Mouse (Mus musculus) megakaryocyte-erythroid progenitor cell, adult 5-6 weeks (primary cell): ENCODE measurements around the gene Olfr959. TPM values are rescaled to one million over a fixed set of nuclear protein-coding genes. Genes with fewer than 3 reads are reported as not detected.

Source experiments
- ATAC-seq: replicated peaks from 2 replicates; pipeline ENCODE4 v1.8.0; 2016; ENCODE audit warnings: mild to moderate bottlenecking, inconsistent platforms; ENCODE audit not compliant: severe bottlenecking, poor library complexity, low FRiP score, low TSS enrichment
- total RNA-seq, 2 experiments: library from RNA; stranded (forward) in 1 of 2; stranded (reverse) in 1 of 2; fragments of 200-1000, 215-1000 nt in 1 of 2; fragments of >200 nt in 1 of 2; fragmentation: Nextera tagmentation in 1 of 2; gene quantifications; 2 replicates each; pipeline ENCODE4 v1.2.3; 2014 to 2017

Gene Olfr959
- not detected in 2 replicates for total RNA-seq (2014; fragmentation: Nextera tagmentation)
- total RNA-seq (2017): not detected in 2 replicates

DNA sequence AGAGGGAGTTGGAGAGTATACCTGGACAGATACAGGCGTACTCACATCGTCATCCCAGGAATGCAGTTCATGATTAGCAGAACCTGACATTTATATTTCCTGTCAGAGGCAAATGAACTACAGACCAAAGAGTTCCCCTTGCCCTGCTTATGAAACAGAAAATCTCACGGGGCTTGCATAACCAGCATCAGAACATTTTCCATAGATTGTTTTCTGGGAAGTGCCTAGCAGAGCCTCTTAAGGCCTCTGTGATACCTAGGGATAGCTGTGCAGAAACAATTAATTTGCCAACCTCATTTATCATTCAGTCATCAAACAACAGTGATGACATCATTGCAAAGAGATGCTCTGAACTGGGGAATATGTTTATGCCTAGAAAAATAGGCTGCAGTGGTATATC lies at the start of gene Olfr959:
Gene Olfr959 (minus strand): TSS at position 101 of the 400 bp plus-strand sequence.
- no peak for ATAC-seq

DNA sequence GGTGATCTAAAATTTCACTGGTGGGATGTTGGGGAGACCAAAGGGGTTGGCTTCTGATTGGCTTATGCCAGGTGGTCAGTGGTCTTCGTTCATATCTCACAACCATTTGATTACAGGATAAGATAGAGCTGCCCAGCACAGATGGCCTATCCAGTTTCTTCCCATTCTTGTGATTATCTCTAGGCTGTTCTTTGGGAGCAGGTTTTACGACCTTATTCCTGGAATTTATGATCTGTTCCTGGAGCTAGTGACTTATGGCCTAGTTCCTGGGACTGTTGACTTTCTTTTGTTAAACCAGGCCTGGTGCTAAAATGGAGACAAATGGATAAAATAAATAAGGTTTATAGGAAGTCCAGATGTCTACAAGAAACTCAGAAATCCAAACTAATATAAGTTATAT lies 49.3 kb upstream of the Olfr959 start:
- no peak for ATAC-seq

DNA sequence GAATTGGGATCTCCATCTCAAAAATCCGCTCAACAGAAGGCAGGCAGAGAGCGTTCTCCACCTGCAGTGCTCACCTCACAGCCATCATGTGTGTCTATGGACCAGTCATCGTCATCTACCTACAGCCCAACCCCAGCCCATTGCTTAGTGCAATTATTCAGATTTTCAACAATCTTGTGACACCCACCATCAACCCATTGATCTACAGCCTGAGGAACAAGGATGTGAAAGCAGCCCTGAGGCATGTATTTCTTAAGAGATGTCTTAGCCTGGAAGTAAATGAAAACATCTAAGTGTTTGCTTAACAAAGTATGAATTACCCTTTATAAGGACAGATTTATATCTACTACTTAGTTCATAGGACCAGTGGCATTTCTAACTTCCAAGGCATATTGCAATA lies 48.4 kb upstream of the Olfr959 start:
- no peak for ATAC-seq

DNA sequence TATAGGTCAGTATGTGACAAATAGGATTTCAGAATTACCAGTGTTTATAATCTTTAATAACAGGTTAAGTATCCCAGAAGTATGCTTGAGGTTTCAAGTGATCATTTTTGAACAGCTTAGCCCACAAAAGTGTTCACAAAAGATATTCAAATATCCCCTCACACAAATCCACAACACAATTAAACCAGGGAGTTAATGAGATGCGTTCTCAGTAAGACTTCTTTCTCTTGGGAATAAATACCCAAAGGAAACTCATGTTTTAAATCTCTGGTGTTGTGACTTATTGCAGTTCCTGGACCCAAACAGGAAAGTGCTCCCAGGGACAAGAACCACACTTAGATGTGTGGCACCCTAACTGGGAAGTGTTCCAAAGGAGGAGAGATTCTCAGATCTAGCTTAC lies 45.7 kb upstream of the Olfr959 start, which contains the start of gene Olfr960:
Gene Olfr960 (plus strand): TSS at position 301 of the 400 bp plus-strand sequence.
- no peak for ATAC-seq

DNA sequence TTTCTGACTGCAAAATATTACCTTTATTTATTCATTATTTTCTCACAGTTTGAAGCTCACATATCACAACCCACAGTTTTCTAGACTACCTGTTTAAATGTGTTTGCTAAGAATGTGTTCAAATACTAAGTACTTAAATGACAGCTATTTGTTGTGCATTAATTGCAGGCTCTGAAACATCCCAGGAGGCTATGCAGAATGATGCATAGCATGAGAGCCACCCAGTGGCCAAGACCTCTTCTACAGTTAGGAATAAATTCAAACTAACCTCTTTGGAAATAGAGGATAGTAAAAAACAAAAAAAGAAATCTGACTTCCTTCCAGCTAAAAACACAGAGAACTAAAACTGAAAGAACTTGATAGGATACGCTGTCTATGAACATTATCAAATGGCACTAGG lies 36.6 kb upstream of the Olfr959 start:
- no peak for ATAC-seq

DNA sequence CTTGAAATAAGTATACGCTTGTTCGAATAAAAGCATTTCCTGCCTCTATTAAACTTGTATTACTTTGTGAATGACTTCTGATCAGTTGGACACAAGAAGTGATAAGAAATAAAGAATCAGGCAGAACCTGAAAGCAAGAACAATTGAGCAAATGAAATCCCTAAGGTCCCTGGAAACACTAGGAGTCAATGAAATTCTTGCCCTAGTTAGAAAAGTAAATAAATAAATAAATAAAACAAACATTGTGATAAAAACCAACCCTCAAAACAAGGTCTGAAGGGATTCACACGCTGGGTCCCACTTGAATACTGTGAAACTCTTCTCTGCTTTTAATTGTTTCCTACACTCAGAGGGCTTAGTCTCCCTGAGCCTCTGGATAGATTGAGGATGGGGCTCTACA lies 35.0 kb upstream of the Olfr959 start, which contains the start of gene Olfr148:
Gene Olfr148 (plus strand): TSS at position 301 of the 400 bp plus-strand sequence.
- ATAC-seq: no peak

DNA sequence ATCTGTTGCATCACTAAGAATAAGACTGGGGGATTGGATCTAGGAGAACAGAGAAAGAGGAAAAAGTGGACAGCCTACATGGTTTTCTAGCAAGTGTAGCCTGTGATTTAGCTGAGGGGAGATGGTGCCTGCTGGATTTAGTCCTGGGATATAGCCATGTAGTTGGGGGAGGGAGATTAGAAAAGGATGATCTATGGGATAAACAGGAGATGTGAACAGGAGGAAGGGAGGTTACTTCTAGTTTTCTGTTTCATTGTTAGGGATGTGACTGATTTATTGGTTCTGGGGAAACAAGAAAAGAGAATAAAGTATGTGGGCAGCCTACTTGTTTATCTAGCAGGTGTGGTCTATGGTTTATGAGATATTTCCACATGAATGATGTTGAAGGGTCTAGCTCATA lies 33.1 kb upstream of the Olfr959 start:
- no peak for ATAC-seq

DNA sequence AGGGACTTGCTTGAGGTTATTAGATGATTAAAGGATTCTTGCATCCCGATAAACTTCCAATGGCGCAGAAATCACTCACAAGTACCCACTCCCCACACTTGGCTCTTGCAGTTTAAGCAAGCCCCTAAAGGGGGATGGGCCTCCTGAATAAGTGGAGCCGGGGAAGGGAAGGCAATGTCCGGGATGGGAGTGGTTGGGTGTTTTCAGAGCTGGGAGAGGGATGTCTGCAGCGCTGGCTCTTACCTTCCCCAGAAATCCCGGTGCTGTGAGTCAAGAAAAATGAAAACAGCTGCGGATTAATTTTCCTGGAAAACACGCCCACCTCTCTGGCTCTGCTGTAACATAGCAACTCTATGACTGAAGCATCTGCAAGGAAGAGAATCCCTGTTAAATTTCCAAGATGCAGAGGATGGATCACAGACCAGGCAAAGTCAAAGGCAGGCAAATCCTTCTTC lies 28.7 kb upstream of the Olfr959 start, which contains the start of gene AW551984:
Gene AW551984 (minus strand): TSS at position 405 of the 455 bp plus-strand sequence.
- ATAC-seq: no peak

DNA sequence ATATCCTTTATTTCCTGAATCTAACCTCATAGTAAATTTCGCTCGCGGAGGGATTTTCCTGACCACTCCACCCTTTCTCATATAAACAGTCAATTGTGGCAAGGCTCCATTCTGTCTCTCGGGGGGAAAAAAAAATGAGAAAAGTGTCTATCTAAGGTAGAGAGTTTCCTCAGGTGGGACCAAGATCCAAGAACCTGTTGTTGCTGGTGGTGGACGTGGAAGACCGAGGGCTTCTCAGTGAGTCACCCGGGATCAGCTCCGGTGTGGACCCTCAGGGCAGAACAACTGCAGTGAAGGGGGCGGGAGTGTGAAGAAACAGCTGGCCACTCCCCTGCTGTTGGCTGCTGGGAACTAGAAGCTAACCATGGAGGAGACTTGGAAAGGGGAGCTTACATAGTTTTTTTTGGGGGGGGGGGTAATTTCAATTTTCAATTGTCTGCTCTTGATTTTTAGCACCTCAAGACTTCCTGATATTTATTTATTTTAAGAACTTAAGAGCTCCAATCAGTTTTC lies 28.0 kb upstream of the Olfr959 start:
- ATAC-seq: no peak

DNA sequence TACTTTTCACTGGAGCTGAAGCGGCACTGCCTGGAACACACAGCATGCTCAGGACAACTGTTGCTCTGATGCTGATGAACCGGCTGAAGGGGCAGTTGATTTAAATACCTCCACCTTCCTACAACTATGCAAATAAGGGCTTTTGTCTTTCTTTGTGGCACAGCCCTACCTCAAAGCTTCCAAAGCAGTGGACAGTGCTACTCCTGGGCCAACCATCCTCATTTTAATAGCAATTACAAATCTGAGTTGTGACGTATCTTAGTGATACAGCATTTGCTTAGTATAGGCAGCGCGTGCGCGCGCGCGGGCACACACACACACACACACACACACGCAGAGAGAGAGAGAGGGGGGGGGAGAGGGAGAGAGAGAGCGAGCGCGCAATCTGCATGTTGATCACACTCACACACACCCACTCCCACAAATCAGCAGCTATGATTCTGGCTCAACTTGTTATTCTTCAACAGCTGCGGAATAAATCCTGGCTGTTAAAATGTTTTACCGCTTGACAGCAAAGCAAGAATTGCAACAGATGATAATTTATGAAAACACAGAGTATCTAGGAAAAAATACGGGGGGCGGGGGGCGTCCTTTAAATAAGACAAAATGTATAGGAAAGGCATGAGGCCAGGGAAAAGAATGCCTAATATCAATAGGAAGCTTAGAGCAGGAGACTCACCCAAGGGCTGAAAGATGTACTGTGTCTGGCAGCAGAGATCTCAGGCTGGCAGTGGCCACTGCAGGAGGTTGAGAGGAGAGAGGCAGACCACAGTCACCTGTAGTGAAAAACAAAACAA lies 27.4 kb upstream of the Olfr959 start:
- no peak for ATAC-seq

DNA sequence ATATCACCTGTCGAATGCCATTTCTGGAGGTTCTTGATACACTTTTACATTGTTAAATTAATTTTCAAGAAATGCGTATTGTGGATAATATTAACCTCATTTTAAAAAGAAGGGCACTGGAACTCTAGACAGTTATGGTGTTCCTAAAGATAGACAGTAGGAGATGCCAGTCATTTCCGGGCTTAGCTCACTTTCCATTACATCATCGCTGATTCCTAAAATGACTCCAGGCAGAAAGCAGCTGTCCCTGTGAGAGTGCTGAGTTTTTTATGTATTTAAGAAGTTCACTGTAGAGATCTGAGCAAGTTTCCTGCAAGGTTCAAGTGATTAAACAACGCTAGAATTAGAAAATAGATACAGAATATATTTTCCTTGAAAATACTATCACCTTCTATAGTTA lies 1.7 kb upstream of the Olfr959 start:
- ATAC-seq: no peak

DNA sequence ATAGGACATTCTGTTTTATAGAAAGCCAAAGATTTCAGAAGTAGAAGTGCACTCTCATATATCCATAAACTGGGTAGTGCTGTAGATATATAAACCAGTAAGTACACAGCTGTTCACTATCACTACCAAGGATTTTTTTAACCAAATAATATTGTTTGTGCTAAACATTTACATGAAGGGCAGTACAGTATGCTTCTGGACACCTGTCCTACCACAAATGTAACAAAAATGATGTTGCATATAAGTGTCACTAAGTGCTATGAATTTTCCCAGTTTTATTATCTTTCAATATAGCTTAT lies 17.1 kb downstream of the Olfr959 start:
- ATAC-seq: no peak

DNA sequence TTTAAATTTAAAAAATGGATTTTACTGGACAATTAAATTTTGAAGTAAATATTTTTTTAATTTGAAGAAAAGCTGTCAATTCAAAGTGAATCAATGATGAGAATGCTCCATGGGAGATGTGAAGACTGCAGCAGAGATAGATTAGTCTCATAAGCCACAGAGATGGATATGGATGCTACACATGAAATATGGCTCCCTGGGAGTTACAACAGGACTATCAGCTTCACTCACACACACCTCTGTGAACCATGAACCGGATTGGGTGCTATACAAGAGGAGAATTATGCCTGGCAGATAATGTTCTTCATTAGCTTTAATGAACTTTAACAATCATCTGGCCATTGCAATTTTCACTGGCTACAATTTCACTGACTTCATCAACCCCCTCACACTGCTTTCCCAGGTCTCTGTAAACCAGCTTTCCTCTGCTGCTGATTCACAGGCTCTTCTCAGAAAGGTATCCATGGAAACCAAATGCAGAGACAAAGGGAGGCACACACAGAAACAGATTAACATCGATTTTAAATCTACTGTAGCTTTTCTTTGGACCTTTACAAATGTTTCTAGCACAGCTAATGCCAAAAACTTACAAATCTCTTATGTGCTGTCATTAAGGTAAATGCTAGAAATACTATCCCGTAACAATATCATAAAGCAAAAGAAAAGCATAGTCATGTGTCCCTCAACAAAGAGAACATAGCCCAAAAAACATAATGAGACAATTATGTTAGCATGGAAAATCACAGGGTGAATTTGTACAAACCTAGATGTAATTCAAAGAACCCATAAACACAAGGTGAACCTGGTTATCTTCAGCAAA lies 17.6 kb downstream of the Olfr959 start:
- no peak for ATAC-seq

DNA sequence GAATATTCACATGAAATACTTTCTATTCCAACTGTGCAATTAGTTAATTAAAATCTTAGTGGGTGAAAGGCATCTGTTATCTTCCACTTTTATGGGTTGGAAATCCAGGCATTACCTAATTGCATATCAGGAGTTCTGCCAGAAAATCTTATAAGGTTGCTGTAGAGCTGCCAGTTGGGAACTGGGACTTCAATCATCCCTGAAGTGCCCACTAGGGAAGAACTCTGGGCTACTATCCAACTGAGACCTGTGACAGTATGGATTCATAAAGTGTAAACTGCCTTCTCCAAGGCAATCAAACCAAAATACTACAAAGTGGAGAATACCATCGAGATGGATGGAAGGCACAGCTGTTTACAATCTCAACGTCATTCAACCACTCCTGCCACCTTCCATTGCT lies 21.4 kb downstream of the Olfr959 start, which contains the start of gene Olfr958:
Gene Olfr958 (minus strand): TSS at position 109 of the 400 bp plus-strand sequence.
- ATAC-seq: no peak

DNA sequence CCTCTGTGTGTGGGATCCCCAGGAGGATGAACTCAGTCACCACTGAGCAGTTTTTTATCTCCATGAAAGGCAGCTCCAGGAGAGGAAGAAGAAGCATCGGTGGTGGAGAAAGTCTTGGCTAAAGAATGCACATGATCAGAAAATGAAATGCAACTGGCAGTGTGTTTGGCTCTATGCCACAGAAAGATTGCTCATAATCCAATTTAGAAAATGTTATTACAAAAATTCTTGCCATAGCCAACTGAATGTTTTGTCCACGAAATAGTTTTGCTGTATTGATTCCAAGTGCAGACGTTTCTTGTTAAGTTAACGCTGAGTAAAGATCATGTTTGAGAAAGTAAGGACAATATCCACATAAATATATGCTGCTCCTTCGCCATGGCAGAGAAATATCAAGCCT lies 24.6 kb downstream of the Olfr959 start:
- ATAC-seq: no peak

DNA sequence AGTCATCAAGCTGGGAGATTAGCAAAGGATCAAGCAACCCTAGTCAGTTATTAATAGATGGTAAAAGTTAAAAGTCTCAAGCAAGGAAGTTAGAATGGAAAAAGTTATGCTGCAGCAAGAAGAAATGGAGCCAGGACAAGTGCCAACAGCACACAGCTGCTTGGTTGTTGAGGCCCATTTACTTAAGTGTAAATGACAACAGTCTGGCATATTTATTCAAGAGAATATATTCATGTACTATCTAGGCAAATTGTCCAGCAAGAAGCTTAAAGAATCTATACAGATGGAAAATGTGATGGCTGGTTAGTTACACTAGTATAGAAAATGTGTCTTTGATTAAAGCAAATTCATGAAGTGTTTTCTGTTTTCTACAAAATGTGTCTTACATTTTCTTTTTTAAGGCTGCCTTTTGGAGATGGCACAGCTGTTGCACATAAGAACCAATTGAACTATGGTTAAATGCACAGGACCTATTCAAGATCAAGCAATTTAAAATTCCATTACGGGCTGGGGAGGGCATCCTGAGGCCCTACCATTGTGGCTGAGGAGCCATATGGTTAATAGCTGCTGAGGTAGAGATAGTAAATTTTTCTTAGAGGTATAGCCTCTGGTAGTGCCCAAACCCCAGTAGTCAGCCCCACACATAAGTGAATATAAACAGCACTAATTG lies 51.6 kb downstream of the Olfr959 start:
- no peak for ATAC-seq
